Mouse (Mus musculus) CH12.LX (cell line): ENCODE results near the gene Six1. TPM values are rescaled to one million over a fixed set of nuclear protein-coding genes. Genes with fewer than 3 reads are reported as not detected.

Experiments used
- DNase-seq: peaks from one replicate; pipeline ENCODE4 v3.0.0-alpha.2; 2013; ENCODE audit errors: extremely low read depth
- H3K27ac ChIP-seq: 2 replicates; pipeline ENCODE4 v1.5.1; 2012; ENCODE audit warnings: low read depth, mild to moderate bottlenecking, control low read depth, moderate library complexity; ENCODE audit not compliant: insufficient read depth
- H3K27me3 ChIP-seq: replicated peaks from 2 replicates; pipeline ENCODE3; 2012; ENCODE audit warnings: inconsistent platforms
- H3K36me3 ChIP-seq, 2 experiments: replicated peaks in 1 of 2; 2 replicates each; pipeline versions ENCODE3 to v1.6.1; 2012; ENCODE audit warnings: inconsistent platforms in 1 of 2, low read length in 1 of 2, mild to moderate bottlenecking in 1 of 2, mixed read lengths in 1 of 2, moderate library complexity in 1 of 2; ENCODE audit not compliant: control insufficient read depth in 1 of 2, insufficient read depth in 1 of 2
- H3K4me1 ChIP-seq, 2 experiments: 2 replicates each; pipeline ENCODE4 v1.6.1; 2012; ENCODE audit warnings: inconsistent platforms in 1 of 2, moderate library complexity in 1 of 2; ENCODE audit not compliant: insufficient read depth in 2 of 2, control insufficient read depth in 1 of 2
- H3K4me2 ChIP-seq: 2 replicates; pipeline ENCODE4 v1.6.1; 2012; ENCODE audit warnings: low read depth, mild to moderate bottlenecking, control low read depth; ENCODE audit not compliant: poor library complexity, insufficient read depth, severe bottlenecking
- H3K4me3 ChIP-seq, 3 experiments: fragments of 150-350 bp in 1 of 3; sonication (generic) in 1 of 3; replicated peaks in 1 of 3; 2 replicates each; pipeline versions ENCODE3 to v1.5.1; 2011 to 2012; ENCODE audit warnings: low read depth in 2 of 3, low read length in 2 of 3, mild to moderate bottlenecking in 2 of 3, moderate library complexity in 2 of 3, control low read depth in 1 of 3, improper control_type of control experiment in 1 of 3, inconsistent platforms in 1 of 3, mixed read lengths in 1 of 3; ENCODE audit not compliant: poor library complexity in 1 of 3
- H3K79me2 ChIP-seq: replicated peaks from 2 replicates; pipeline ENCODE4 v1.6.1; 2012; ENCODE audit warnings: mild to moderate bottlenecking, moderate library complexity; ENCODE audit not compliant: control insufficient read depth, poor library complexity, insufficient read depth, severe bottlenecking; ENCODE audit errors: extremely low read depth
- H3K9ac ChIP-seq: 2 replicates; pipeline ENCODE4 v1.6.1; 2012; ENCODE audit warnings: low read depth, mild to moderate bottlenecking, control low read depth, moderate library complexity; ENCODE audit not compliant: insufficient read depth
- H3K9me3 ChIP-seq: replicated peaks from 2 replicates; pipeline ENCODE3; 2012; ENCODE audit warnings: low read length, inconsistent platforms, mixed read lengths
- BHLHE40 ChIP-seq: IDR thresholded peaks from 2 replicates; pipeline ENCODE4 v1.6.1; 2011; ENCODE audit warnings: mild to moderate bottlenecking, low read depth, low read length, improper control_type of control experiment
- CHD2 ChIP-seq: IDR thresholded peaks from 2 replicates; pipeline ENCODE4 v1.6.1; 2011; ENCODE audit warnings: low read length, improper control_type of control experiment
- E2F4 ChIP-seq: IDR thresholded peaks from 2 replicates; pipeline ENCODE4 v1.6.1; 2011; ENCODE audit warnings: low read depth, low read length, improper control_type of control experiment; ENCODE audit not compliant: insufficient replicate concordance
- ELF1 ChIP-seq: IDR thresholded peaks from 2 replicates; pipeline ENCODE4 v1.6.1; 2014; ENCODE audit warnings: low read depth, mild to moderate bottlenecking, inconsistent platforms, low read length, improper control_type of control experiment
- EP300 ChIP-seq: IDR thresholded peaks from 2 replicates; pipeline ENCODE4 v1.6.1; 2011; ENCODE audit warnings: low read length, improper control_type of control experiment
- ETS1 ChIP-seq: conservative IDR thresholded peaks from 2 replicates; pipeline ENCODE4 v1.6.1; 2012; ENCODE audit warnings: low read depth, mild to moderate bottlenecking, inconsistent platforms, low read length, improper control_type of control experiment, moderate library complexity
- HCFC1 ChIP-seq: IDR thresholded peaks from 2 replicates; pipeline ENCODE4 v1.6.1; 2012; ENCODE audit warnings: low read depth, mild to moderate bottlenecking, inconsistent platforms, low read length, improper control_type of control experiment
- IRF4 ChIP-seq: IDR thresholded peaks from 2 replicates; pipeline ENCODE4 v1.6.1; 2014; ENCODE audit warnings: low read depth, mild to moderate bottlenecking, inconsistent platforms, low read length, improper control_type of control experiment
- MAFK ChIP-seq: IDR thresholded peaks from 2 replicates; pipeline ENCODE4 v1.6.1; 2011; ENCODE audit warnings: low read length, improper control_type of control experiment; ENCODE audit not compliant: insufficient replicate concordance
- MAX ChIP-seq: IDR thresholded peaks from 2 replicates; pipeline ENCODE4 v1.6.1; 2011; ENCODE audit warnings: low read length, improper control_type of control experiment
- MAZ ChIP-seq: IDR thresholded peaks from 2 replicates; pipeline ENCODE4 v1.6.1; 2012; ENCODE audit warnings: low read depth, mild to moderate bottlenecking, inconsistent platforms, low read length, improper control_type of control experiment, moderate library complexity
- MXI1 ChIP-seq: IDR thresholded peaks from 2 replicates; pipeline ENCODE4 v1.6.1; 2011; ENCODE audit warnings: mild to moderate bottlenecking, low read depth, low read length, improper control_type of control experiment
- MYC ChIP-seq: IDR thresholded peaks from 2 replicates; pipeline ENCODE4 v1.6.1; 2011; ENCODE audit warnings: low read depth, mild to moderate bottlenecking, improper control_type of control experiment, low read length
- NELFE ChIP-seq: IDR thresholded peaks from 2 replicates; pipeline ENCODE4 v1.6.1; 2011; ENCODE audit warnings: low read depth, low read length, improper control_type of control experiment
- NRF1 ChIP-seq: IDR thresholded peaks from 2 replicates; pipeline ENCODE4 v1.6.1; 2014; ENCODE audit warnings: low read depth, mild to moderate bottlenecking, inconsistent platforms, low read length, improper control_type of control experiment, moderate library complexity
- POLR2A ChIP-seq: IDR thresholded peaks from 2 replicates; pipeline ENCODE4 v1.6.1; 2011; ENCODE audit warnings: low read depth, mild to moderate bottlenecking, improper control_type of control experiment, low read length
- POLR2AphosphoS2 ChIP-seq: IDR thresholded peaks from 2 replicates; pipeline ENCODE4 v1.6.1; 2011; ENCODE audit warnings: low read depth, low read length, improper control_type of control experiment
- RAD21 ChIP-seq: IDR thresholded peaks from 2 replicates; pipeline ENCODE4 v1.6.1; 2011; ENCODE audit warnings: low read depth, mild to moderate bottlenecking, low read length, improper control_type of control experiment, moderate library complexity
- RCOR1 ChIP-seq: conservative IDR thresholded peaks from 2 replicates; pipeline ENCODE4 v1.6.1; 2012; ENCODE audit warnings: low read depth, mild to moderate bottlenecking, inconsistent platforms, low read length, improper control_type of control experiment
- SIN3A ChIP-seq: IDR thresholded peaks from 2 replicates; pipeline ENCODE4 v1.6.1; 2012; ENCODE audit warnings: low read length, improper control_type of control experiment, inconsistent platforms
- SMC3 ChIP-seq: IDR thresholded peaks from 2 replicates; pipeline ENCODE4 v1.6.1; 2011; ENCODE audit warnings: low read depth, low read length, improper control_type of control experiment
- TBP ChIP-seq: conservative IDR thresholded peaks from 2 replicates; pipeline ENCODE4 v1.6.1; 2011; ENCODE audit warnings: low read depth, low read length, improper control_type of control experiment
- TCF12 ChIP-seq: IDR thresholded peaks from 2 replicates; pipeline ENCODE4 v1.6.1; 2014; ENCODE audit warnings: low read depth, mild to moderate bottlenecking, inconsistent platforms, low read length, improper control_type of control experiment
- UBTF ChIP-seq: IDR thresholded peaks from 2 replicates; pipeline ENCODE4 v1.6.1; 2012; ENCODE audit warnings: low read depth, mild to moderate bottlenecking, inconsistent platforms, low read length, improper control_type of control experiment, moderate library complexity
- USF2 ChIP-seq: conservative IDR thresholded peaks from 2 replicates; pipeline ENCODE4 v1.6.1; 2011; ENCODE audit warnings: low read depth, low read length, improper control_type of control experiment
- ZC3H11A ChIP-seq: IDR thresholded peaks from 2 replicates; pipeline ENCODE4 v1.6.1; 2012; ENCODE audit warnings: low read depth, mild to moderate bottlenecking, inconsistent platforms, low read length, improper control_type of control experiment
- ZMIZ1 ChIP-seq: IDR thresholded peaks from 2 replicates; pipeline ENCODE4 v1.6.1; 2012; ENCODE audit warnings: low read depth, mild to moderate bottlenecking, inconsistent platforms, low read length, improper control_type of control experiment
- dilution Hi-C: fragments of 300-500 bp; cut with MboI; formaldehyde crosslinking; loops from 2 replicates; pipeline ENCODE4 v1.14.3; 2020; ENCODE audit warnings: low sequenced_read_pairs; ENCODE audit not compliant: extremely low pct_unique_long_range_greater_than_20kb, extremely low pct_ligation_motif_present
- in situ Hi-C: fragments of 300-500 bp; cut with MboI; formaldehyde crosslinking; loops from 3 replicates; pipeline ENCODE4 v1.14.3; 2019; ENCODE audit warnings: low sequenced_read_pairs, low pct_ligation_motif_present, low pct_unique_long_range_greater_than_20kb, mixed read lengths
- polyA plus RNA-seq: library from polyadenylated mRNA; unstranded; fragments of >175 nt; gene quantifications from 2 replicates; pipeline ENCODE4 v1.2.1, GENCODE M21; 2012; ENCODE audit warnings: low read depth; ENCODE audit not compliant: insufficient read length
- total RNA-seq, 2 experiments: library from RNA; depleted of rRNA; stranded (reverse); fragments of 300-350 nt in 1 of 2; fragments of >200 nt in 1 of 2; gene quantifications; 2 replicates each; pipeline ENCODE4 v1.2.3; 2012 to 2014

The Six1 gene
- total and polyA plus RNA-seq, 3 experiments: 7.9 to 16.5 (median 9.5) TPM

GRCm38 (mm10) chr12:73048537-73048936, 5.2 kb downstream of the Six1 start:
- peaks cover 0 to under 1% of the 10 kb centered on the region in 2 experiments for H3K36me3 ChIP-seq
- H3K79me2 ChIP-seq: peaks cover 18% of the 10 kb centered on the region
- no peak for TF ChIP-seq MYC
- no peak for TF ChIP-seq POLR2AphosphoS2
- TF ChIP-seq NELFE: no peak
- TF ChIP-seq MXI1: no peak
- no peak for TF ChIP-seq ZC3H11A
- peaks cover 51% of the 10 kb centered on the region for H3K27me3 ChIP-seq
- H3K4me2 ChIP-seq: no peak overlapping the region
- no peak overlapping the region for H3K9ac ChIP-seq
- dilution Hi-C loops (no loop called here), in situ Hi-C loops (loop anchor here (25.0 kb wide), 1 partner anchor 264 kb away; no protein-coding TSS in a partner anchor)
- peaks cover 0 to 12% of the 10 kb centered on the region in 2 experiments; a peak in 2 of 4 replicates for H3K4me1 ChIP-seq
- DNase-seq: no peak
- H3K4me3 ChIP-seq: no peak overlapping the region
- H3K27ac ChIP-seq: no peak overlapping the region
- no peaks in the 10 kb centered on the region for H3K9me3 ChIP-seq

GRCm38 (mm10) chr12:73047576-73047975, 6.1 kb downstream of the Six1 start:
- H3K4me2 ChIP-seq: no peak overlapping the region

DNA sequence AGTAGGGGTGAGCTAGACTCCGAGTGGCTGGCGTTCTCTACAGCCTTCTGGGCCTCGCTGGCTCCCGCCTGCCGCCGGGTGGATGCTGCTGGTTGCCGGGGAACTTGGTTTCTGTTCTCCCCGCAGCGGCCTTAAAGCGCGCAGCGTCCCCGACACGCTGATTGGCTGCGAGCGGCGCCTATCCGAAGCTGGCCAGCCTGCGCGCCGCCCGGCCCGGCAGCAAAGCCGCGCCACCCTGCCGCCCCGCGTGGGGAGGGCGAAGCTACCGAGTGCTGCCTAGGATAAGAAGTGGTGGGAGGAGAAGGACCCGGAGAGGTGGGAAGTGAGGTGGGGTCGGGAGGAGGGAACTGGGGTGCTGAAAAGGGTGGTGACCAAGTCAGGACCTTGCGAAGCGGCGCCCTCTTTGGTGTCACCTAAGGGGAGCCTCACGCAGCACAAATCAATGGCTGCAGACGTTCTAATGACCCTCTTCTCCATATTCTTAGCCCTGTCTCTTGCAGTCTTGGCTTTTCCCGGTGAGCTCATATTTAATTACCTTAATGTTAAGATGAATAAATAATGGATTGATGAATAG, 7.0 kb downstream of the Six1 start:
- Histone ChIP-seq H3K9me3 (no peaks in the 10 kb centered on the region), H3K4me1 (peaks cover 0 to 24% of the 10 kb centered on the region in 2 experiments; a peak in 2 of 4 replicates), H3K4me3 (peak overlapping the region; percentile 75 to 87 (median 85)), H3K36me3 (peaks cover 0 to 6% of the 10 kb centered on the region in 2 experiments), H3K4me2 (peak overlapping the region; percentile 60), H3K9ac (peak overlapping the region; percentile 91), H3K79me2 (peaks cover 24% of the 10 kb centered on the region), H3K27me3 (peaks cover 38% of the 10 kb centered on the region), H3K27ac (peak overlapping the region; percentile 66)
- peak; percentile 78 for DNase-seq
- in situ Hi-C loops: loop anchor here (25.0 kb wide), 1 partner anchor 266 kb away; no protein-coding TSS in a partner anchor
- dilution Hi-C loops: no loop called here
- no peak for TF ChIP-seq MAZ
- TF ChIP-seq E2F4: no peak
- TF ChIP-seq ZMIZ1: peak; percentile 69; the same call in 1 of the 2 replicates
- TF ChIP-seq UBTF: peak; percentile 99
- peak; percentile 76 for TF ChIP-seq TCF12
- no peak for TF ChIP-seq MAX
- TF ChIP-seq MXI1: peak; percentile 55; the same call in 1 of the 2 replicates
- peak; percentile 60 for TF ChIP-seq NRF1
- TF ChIP-seq IRF4: peak; percentile 32; the same call in 1 of the 2 replicates
- TF ChIP-seq TBP: peak; percentile 75
- TF ChIP-seq POLR2A: peak; percentile 92
- no peak for TF ChIP-seq USF2
- TF ChIP-seq ELF1: 0 out of 2 replicates have a peak, but pooled peaks have one; percentile 33
- peak; percentile 84 for TF ChIP-seq NELFE

More at GRCm38 (mm10) chr12:73047576-73047975, 6.1 kb downstream of the Six1 start:
- Histone ChIP-seq H3K36me3 (peaks cover 0 to 6% of the 10 kb centered on the region in 2 experiments), H3K9ac (no peak overlapping the region), H3K79me2 (peaks cover 24% of the 10 kb centered on the region), H3K9me3 (no peaks in the 10 kb centered on the region), H3K27ac (no peak overlapping the region), H3K27me3 (peaks cover 45% of the 10 kb centered on the region), H3K4me1 (peaks cover 0 to 16% of the 10 kb centered on the region in 2 experiments; a peak in 2 of 4 replicates), H3K4me3 (no peak overlapping the region)
- in situ Hi-C loops: loop anchor here (25.0 kb wide), 1 partner anchor 265 kb away; no protein-coding TSS in a partner anchor
- dilution Hi-C loops: no loop called here
- TF ChIP-seq MXI1 (no peak), EP300 (no peak), MYC (no peak), POLR2AphosphoS2 (no peak), RAD21 (no peak), TCF12 (no peak), ETS1 (no peak), SIN3A (no peak), NELFE (no peak), CHD2 (no peak), HCFC1 (no peak), SMC3 (no peak), BHLHE40 (no peak), POLR2A (no peak), MAFK (no peak), ZC3H11A (no peak), RCOR1 (no peak), USF2 (no peak), MAZ (no peak)
- DNase-seq: no peak
